Mouse (Mus musculus) lung, adult 2 months (tissue): ENCODE data around the gene Igfbp5.

Experiments used
- CTCF ChIP-seq: fragments of 200-500 bp; IDR thresholded peaks from 2 replicates; pipeline ENCODE4 v1.5.1; 2011; ENCODE audit warnings: mild to moderate bottlenecking, low read length, control low read depth; ENCODE audit not compliant: insufficient read depth
- POLR2A ChIP-seq: fragments of 200-500 bp; IDR thresholded peaks from 2 replicates; pipeline ENCODE4 v1.6.1; 2011; ENCODE audit warnings: low read depth, mild to moderate bottlenecking, control low read depth, low read length, borderline replicate concordance; ENCODE audit errors: extremely low read depth

GRCm38 (mm10) chr1:72885111-72885818, 10.6 kb upstream of the Igfbp5 start:
- TF ChIP-seq POLR2A (no peak), CTCF (no peak)
